Mouse (Mus musculus) bone marrow, adult 2 months (tissue): ENCODE data around the gene Dnajc25. TPM values are rescaled to one million over a fixed set of nuclear protein-coding genes. Genes with fewer than 3 reads are reported as not detected.

Source experiments
- H3K27ac ChIP-seq: fragments of 200-500 bp; 2 replicates; pipeline ENCODE4 v1.5.1; 2012; ENCODE audit warnings: low read depth, mild to moderate bottlenecking, control low read depth, inconsistent platforms, low read length; ENCODE audit not compliant: control insufficient read depth, poor library complexity, insufficient read depth
- H3K4me1 ChIP-seq: fragments of 200-500 bp; 2 replicates; pipeline ENCODE4 v1.6.1; 2011; ENCODE audit warnings: low read length; ENCODE audit not compliant: control insufficient read depth, insufficient read depth
- H3K4me3 ChIP-seq: fragments of 200-500 bp; replicated peaks from 2 replicates; pipeline ENCODE3; 2011; ENCODE audit warnings: mild to moderate bottlenecking, low read depth, low read length, control low read depth; ENCODE audit not compliant: control insufficient read depth
- CTCF ChIP-seq: fragments of 200-500 bp; IDR thresholded peaks from 2 replicates; pipeline ENCODE4 v1.5.1; 2011; ENCODE audit warnings: low read length, control low read depth; ENCODE audit not compliant: control insufficient read depth, insufficient read depth
- POLR2A ChIP-seq: fragments of 200-500 bp; IDR thresholded peaks from 2 replicates; pipeline ENCODE4 v1.6.1; 2011; ENCODE audit warnings: low read depth, mild to moderate bottlenecking, control low read depth, low read length, borderline replicate concordance; ENCODE audit not compliant: control insufficient read depth
- WGBS: fragments of 180-500 bp; shearing (Covaris S2); methylation state at CpG from one replicate; pipeline ENCODE4 v1.1.7; 2018; 5-methylcytosine and 5-hydroxymethylcytosine counted together
- polyA plus RNA-seq: library from polyadenylated mRNA; stranded (reverse); fragments of >200 nt; gene quantifications from 2 replicates; pipeline ENCODE4 v1.2.4, GENCODE M21; 2011; ENCODE audit warnings: low replicate concordance; ENCODE audit not compliant: missing spikeins, insufficient read depth, insufficient read length

The Dnajc25 gene
- polyA plus RNA-seq, 1 experiment: 7.3 TPM

- H3K4me1 ChIP-seq: no peaks in the 10 kb centered on the region
- H3K4me3 ChIP-seq: no peak overlapping the region
- no peak for TF ChIP-seq POLR2A
- no peak for TF ChIP-seq CTCF
- 73% methylated on average over 3 of the region's 3 CpGs for WGBS
- no peak overlapping the region for H3K27ac ChIP-seq
These were observed 74.4 kb downstream of the Dnajc25 start for GRCm38 (mm10) chr4:59069276-59069675.

Other genes with a start within 250 kb of the Dnajc25 start
- not detected in 2 replicates for gene Olfr267, start 207.3 kb upstream of the Dnajc25 start, polyA plus RNA-seq
- 18.1 and 33.4 TPM in 2 replicates for gene Ecpas, start 82.3 kb upstream of the Dnajc25 start, polyA plus RNA-seq
- gene Zkscan16, start 51.4 kb upstream of the Dnajc25 start, polyA plus RNA-seq: not detected in 2 replicates
- gene Ptgr1, start 7.9 kb upstream of the Dnajc25 start, polyA plus RNA-seq: 5.9 and 12.4 TPM in 2 replicates
- gene Gm20503, start 8.1 kb downstream of the Dnajc25 start, polyA plus RNA-seq: 16.2 TPM in 1 of 2 replicates, not detected in the other
- gene Gng10, start 40.0 kb downstream of the Dnajc25 start, polyA plus RNA-seq: 8.4 and 20.3 TPM in 2 replicates
- not detected in 2 replicates for gene AI481877, start 143.9 kb downstream of the Dnajc25 start, polyA plus RNA-seq
- gene Ugcg, start 194.2 kb downstream of the Dnajc25 start, polyA plus RNA-seq: 17.5 and 18.7 TPM in 2 replicates